Mouse (Mus musculus): ENCODE measurements around the gene Prrt1. TPM values are rescaled to one million over a fixed set of nuclear protein-coding genes. Genes with fewer than 3 reads are reported as not detected.

Prrt1 gene
- total and polyA plus RNA-seq, 3 experiments = not detected

DNA sequence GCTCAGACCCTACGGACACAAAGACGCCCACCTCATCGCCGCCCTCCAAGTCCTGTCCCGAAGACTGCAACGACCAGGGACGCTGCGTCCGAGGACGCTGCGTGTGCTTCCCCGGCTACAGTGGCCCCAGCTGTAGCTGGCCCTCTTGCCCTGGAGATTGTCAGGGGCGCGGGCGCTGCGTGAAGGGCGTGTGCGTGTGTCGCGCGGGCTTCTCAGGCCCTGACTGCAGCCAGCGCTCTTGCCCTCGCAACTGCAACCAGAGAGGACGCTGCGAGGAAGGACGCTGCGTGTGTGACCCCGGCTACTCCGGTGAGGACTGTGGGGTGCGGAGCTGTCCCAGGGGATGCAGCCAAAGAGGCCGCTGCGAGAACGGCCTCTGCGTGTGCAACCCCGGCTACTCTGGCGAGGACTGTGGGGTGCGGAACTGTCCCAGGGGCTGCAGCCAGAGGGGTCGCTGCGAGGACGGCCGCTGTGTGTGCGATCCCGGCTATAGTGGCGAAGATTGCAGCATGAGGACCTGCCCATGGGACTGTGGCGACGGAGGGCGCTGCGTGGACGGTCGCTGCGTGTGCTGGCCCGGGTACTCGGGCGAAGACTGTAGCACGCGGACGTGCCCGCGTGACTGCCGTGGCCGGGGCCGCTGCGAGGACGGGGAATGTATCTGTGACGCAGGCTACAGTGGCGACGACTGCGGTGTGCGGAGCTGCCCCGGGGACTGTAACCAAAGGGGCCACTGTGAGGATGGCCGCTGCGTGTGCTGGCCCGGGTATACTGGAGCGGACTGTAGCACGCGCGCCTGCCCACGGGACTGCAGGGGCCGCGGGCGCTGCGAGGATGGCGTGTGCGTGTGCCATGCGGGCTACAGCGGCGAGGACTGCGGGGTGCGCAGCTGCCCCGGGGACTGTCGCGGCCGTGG is 42.1 kb downstream of the Prrt1 start:
- dilution Hi-C loops (cut with MboI; ENCODE audit: extremely low pct_ligation_motif_present, extremely low pct_unique_long_range_greater_than_20kb, low sequenced_read_pairs) = no loop called here
- Histone ChIP-seq H3K27me3 (replicated peaks) (peaks cover 67% of the 10 kb centered on the region), H3K9ac (ENCODE audit: insufficient read depth, low read depth) (no peak overlapping the region), H3K4me2 (ENCODE audit: insufficient read depth, low read depth, poor library complexity, severe bottlenecking) (no peak overlapping the region), H3K36me3 (replicated peaks in 1 of 2; ENCODE audit: control insufficient read depth in 1 of 2, insufficient read depth in 1 of 2, low read length in 1 of 2) (no peaks in the 10 kb centered on the region), H3K4me1 (ENCODE audit: control insufficient read depth in 1 of 2, insufficient read depth in 2 of 2) (no peaks in the 10 kb centered on the region), H3K4me3 (replicated peaks in 1 of 3; ENCODE audit: low read depth in 2 of 3, low read length in 2 of 3, poor library complexity in 1 of 3) (no peak overlapping the region), H3K27ac (ENCODE audit: insufficient read depth, low read depth) (no peak overlapping the region), H3K79me2 (replicated peaks; ENCODE audit: control insufficient read depth, extremely low read depth, insufficient read depth, poor library complexity, severe bottlenecking) (no peaks in the 10 kb centered on the region), H3K9me3 (replicated peaks; ENCODE audit: low read length) (peaks cover 21% of the 10 kb centered on the region)
- TF ChIP-seq RAD21 (IDR thresholded peaks at IDR 0.05; ENCODE audit: low read depth, low read length) = no peak
- no peak for TF ChIP-seq NRF1 (IDR thresholded peaks at IDR 0.05; ENCODE audit: low read depth, low read length)
- no peak for TF ChIP-seq ZNF384 (IDR thresholded peaks at IDR 0.05; ENCODE audit: low read depth, low read length)
- no peak for TF ChIP-seq USF2 (conservative IDR thresholded peaks at IDR 0.05; ENCODE audit: low read depth, low read length)
- no peak for TF ChIP-seq POLR2AphosphoS2 (IDR thresholded peaks at IDR 0.05; ENCODE audit: low read depth, low read length)
- no peak for TF ChIP-seq GABPA (IDR thresholded peaks at IDR 0.05; ENCODE audit: insufficient replicate concordance, low read depth, low read length)
- TF ChIP-seq TCF12 (IDR thresholded peaks at IDR 0.05; ENCODE audit: low read depth, low read length) = no peak
- TF ChIP-seq ZKSCAN1 (IDR thresholded peaks at IDR 0.05; ENCODE audit: borderline replicate concordance, low read depth, low read length) = no peak
- in situ Hi-C loops (cut with MboI; ENCODE audit: low pct_ligation_motif_present, low pct_unique_long_range_greater_than_20kb, low sequenced_read_pairs) = no loop called here
- no peak for DNase-seq (ENCODE audit: extremely low read depth)

DNA sequence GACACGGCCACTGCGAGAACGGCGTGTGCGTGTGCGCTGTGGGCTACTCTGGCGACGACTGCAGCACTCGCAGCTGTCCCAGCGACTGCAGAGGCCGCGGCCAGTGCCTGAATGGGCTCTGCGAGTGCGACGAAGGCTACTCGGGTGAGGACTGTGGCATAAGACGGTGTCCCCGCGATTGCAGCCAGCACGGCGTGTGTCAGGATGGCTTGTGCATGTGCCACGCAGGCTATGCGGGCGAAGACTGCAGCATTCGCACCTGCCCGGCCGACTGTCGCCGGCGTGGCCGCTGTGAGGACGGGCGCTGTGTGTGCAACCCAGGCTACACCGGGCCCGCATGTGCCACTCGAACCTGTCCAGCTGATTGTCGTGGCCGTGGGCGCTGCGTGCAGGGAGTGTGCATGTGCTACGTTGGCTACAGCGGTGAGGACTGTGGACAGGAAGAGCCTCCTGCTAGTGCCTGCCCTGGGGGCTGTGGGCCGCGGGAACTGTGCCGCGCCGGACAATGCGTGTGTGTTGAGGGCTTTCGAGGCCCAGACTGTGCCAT is 43.0 kb downstream of the Prrt1 start:
- Histone ChIP-seq H3K4me1 (ENCODE audit: control insufficient read depth in 1 of 2, insufficient read depth in 2 of 2) (no peaks in the 10 kb centered on the region), H3K27ac (ENCODE audit: insufficient read depth, low read depth) (no peak overlapping the region), H3K79me2 (replicated peaks; ENCODE audit: control insufficient read depth, extremely low read depth, insufficient read depth, poor library complexity, severe bottlenecking) (no peaks in the 10 kb centered on the region), H3K36me3 (replicated peaks in 1 of 2; ENCODE audit: control insufficient read depth in 1 of 2, insufficient read depth in 1 of 2, low read length in 1 of 2) (no peaks in the 10 kb centered on the region), H3K9me3 (replicated peaks; ENCODE audit: low read length) (peaks cover 21% of the 10 kb centered on the region), H3K9ac (ENCODE audit: insufficient read depth, low read depth) (no peak overlapping the region), H3K4me2 (ENCODE audit: insufficient read depth, low read depth, poor library complexity, severe bottlenecking) (no peak overlapping the region), H3K4me3 (replicated peaks in 1 of 3; ENCODE audit: low read depth in 2 of 3, low read length in 2 of 3, poor library complexity in 1 of 3) (no peak overlapping the region), H3K27me3 (replicated peaks) (peaks cover 68% of the 10 kb centered on the region)
- dilution Hi-C loops (cut with MboI; ENCODE audit: extremely low pct_ligation_motif_present, extremely low pct_unique_long_range_greater_than_20kb, low sequenced_read_pairs) (no loop called here), in situ Hi-C loops (cut with MboI; ENCODE audit: low pct_ligation_motif_present, low pct_unique_long_range_greater_than_20kb, low sequenced_read_pairs) (no loop called here)
- DNase-seq (ENCODE audit: extremely low read depth) = no peak
- TF ChIP-seq MYC (IDR thresholded peaks at IDR 0.05; ENCODE audit: low read depth, low read length) = no peak
- TF ChIP-seq RCOR1 (conservative IDR thresholded peaks at IDR 0.05; ENCODE audit: low read depth, low read length) = no peak
- no peak for TF ChIP-seq NELFE (IDR thresholded peaks at IDR 0.05; ENCODE audit: low read depth, low read length)
- no peak for TF ChIP-seq ELF1 (IDR thresholded peaks at IDR 0.05; ENCODE audit: low read depth, low read length)
- TF ChIP-seq USF2 (conservative IDR thresholded peaks at IDR 0.05; ENCODE audit: low read depth, low read length) = no peak
- no peak for TF ChIP-seq TCF12 (IDR thresholded peaks at IDR 0.05; ENCODE audit: low read depth, low read length)
- TF ChIP-seq ZC3H11A (IDR thresholded peaks at IDR 0.05; ENCODE audit: low read depth, low read length) = no peak
- TF ChIP-seq POLR2A (IDR thresholded peaks at IDR 0.05; ENCODE audit: low read depth, low read length) = no peak
- TF ChIP-seq MEF2A (IDR thresholded peaks at IDR 0.05; ENCODE audit: borderline replicate concordance, low read depth, low read length) = no peak
- no peak for TF ChIP-seq ZKSCAN1 (IDR thresholded peaks at IDR 0.05; ENCODE audit: borderline replicate concordance, low read depth, low read length)
- no peak for TF ChIP-seq TBP (conservative IDR thresholded peaks at IDR 0.05; ENCODE audit: low read depth, low read length)
- TF ChIP-seq MAZ (IDR thresholded peaks at IDR 0.05; ENCODE audit: low read depth, low read length) = no peak
- no peak for TF ChIP-seq IRF4 (IDR thresholded peaks at IDR 0.05; ENCODE audit: low read depth, low read length)
- TF ChIP-seq KAT2A (IDR thresholded peaks at IDR 0.05; ENCODE audit: insufficient replicate concordance, low read length) = no peak
- no peak for TF ChIP-seq MAFK (IDR thresholded peaks at IDR 0.05; ENCODE audit: insufficient replicate concordance, low read length)
